Mouse (Mus musculus) kidney, postnatal 0 days (tissue): ENCODE measurements at regions not wholly inside any gene's neighbourhood (a gene's known extent, or its start where the extent isn't known, plus 50 kb on each side); places are given as distances from the start of the nearest gene placed in this dataset.
A peak's percentile ranks its signal among the peaks of the same experiment; 100 is the strongest.

ENCODE experiments used
- ATAC-seq: fragments of 200-750 bp; cut with Nextera tagmentation; replicated peaks from 2 replicates; pipeline ENCODE4 v1.8.0; 2017; ENCODE audit warnings: low read depth, moderate number of reproducible peaks, moderate TSS enrichment, moderate library complexity; ENCODE audit not compliant: low FRiP score
- DNase-seq: peaks from one replicate; pipeline ENCODE4 v3.0.0-alpha.2; 2016; ENCODE audit warnings: low spot score
- H3K27ac ChIP-seq: fragments of 300-500 bp; sonication (generic); 2 replicates; pipeline ENCODE4 v1.5.1; 2014; ENCODE audit warnings: mild to moderate bottlenecking
- H3K27me3 ChIP-seq: fragments of 300-500 bp; sonication (generic); 2 replicates; pipeline ENCODE4 v1.6.1; 2014; ENCODE audit warnings: low read length, mixed read lengths; ENCODE audit not compliant: insufficient read depth
- H3K36me3 ChIP-seq: fragments of 300-500 bp; sonication (generic); 2 replicates; pipeline ENCODE4 v1.6.1; 2014; ENCODE audit warnings: low read length, mixed read lengths; ENCODE audit not compliant: insufficient read depth
- H3K4me1 ChIP-seq: fragments of 300-500 bp; sonication (generic); replicated peaks from 2 replicates; pipeline ENCODE4 v1.6.1; 2014; ENCODE audit warnings: antibody characterized with exemption, low read length, mixed read lengths; ENCODE audit not compliant: insufficient read depth
- H3K4me2 ChIP-seq: fragments of 300-500 bp; sonication (generic); 2 replicates; pipeline ENCODE4 v1.6.1; 2014; ENCODE audit warnings: mild to moderate bottlenecking, low read length, moderate library complexity, mixed read lengths
- H3K4me3 ChIP-seq: fragments of 300-500 bp; sonication (generic); replicated peaks from 2 replicates; pipeline ENCODE4 v1.5.1; 2014; ENCODE audit warnings: low read depth, low read length
- H3K9ac ChIP-seq: fragments of 300-500 bp; sonication (generic); 2 replicates; pipeline ENCODE4 v1.6.1; 2014; ENCODE audit warnings: low read depth, low read length
- H3K9me3 ChIP-seq: fragments of 300-500 bp; sonication (generic); replicated peaks from 2 replicates; pipeline ENCODE4 v1.6.1; 2016; ENCODE audit warnings: low read length, inconsistent platforms, mixed read lengths
- CTCF ChIP-seq: IDR thresholded peaks from 2 replicates; pipeline ENCODE4 v1.5.1; 2016; ENCODE audit warnings: antibody characterized with exemption, low read depth, mild to moderate bottlenecking, moderate library complexity
- WGBS: fragments of 180-500 bp; shearing (Covaris S2); extraction: QIAGEN DNeasy Blood & Tissue Kit; methylation state at CpG from one replicate; pipeline ENCODE4 v1.1.7; 2014; 5-methylcytosine and 5-hydroxymethylcytosine counted together

GRCm38 (mm10) chr10:70725091-70725490, 69.3 kb upstream of the Phyhipl start:
- Histone ChIP-seq H3K4me2 (no peak overlapping the region), H3K27me3 (no peaks in the 10 kb centered on the region), H3K36me3 (no peaks in the 10 kb centered on the region), H3K27ac (no peak overlapping the region), H3K9ac (no peak overlapping the region), H3K4me1 (no peaks in the 10 kb centered on the region), H3K4me3 (no peak overlapping the region), H3K9me3 (no peaks in the 10 kb centered on the region)
- ATAC-seq (no peak), DNase-seq (no peak)
- no peak for TF ChIP-seq CTCF
- WGBS, result 89% methylated on average over 3 of the region's 3 CpGs

GRCm38 (mm10) chr10:70722783-70723182, 67.0 kb upstream of the Phyhipl start:
- Histone ChIP-seq H3K4me3 (no peak overlapping the region), H3K9ac (no peak overlapping the region), H3K4me2 (no peak overlapping the region), H3K36me3 (no peaks in the 10 kb centered on the region), H3K4me1 (no peaks in the 10 kb centered on the region), H3K27ac (no peak overlapping the region), H3K9me3 (no peaks in the 10 kb centered on the region), H3K27me3 (no peaks in the 10 kb centered on the region)
- WGBS, result 86% methylated on average over 2 of the region's 2 CpGs
- no peak for TF ChIP-seq CTCF
- no peak for ATAC-seq
- no peak for DNase-seq

GRCm38 (mm10) chr10:70722381-70722780, 66.6 kb upstream of the Phyhipl start:
- Histone ChIP-seq H3K36me3 (no peaks in the 10 kb centered on the region), H3K4me2 (no peak overlapping the region)
- no peak for TF ChIP-seq CTCF

GRCm38 (mm10) chr10:70717464-70717863, 61.7 kb upstream of the Phyhipl start:
- Histone ChIP-seq H3K36me3 (no peaks in the 10 kb centered on the region), H3K27ac (no peak overlapping the region), H3K4me1 (no peaks in the 10 kb centered on the region), H3K9ac (no peak overlapping the region), H3K27me3 (no peaks in the 10 kb centered on the region), H3K9me3 (no peaks in the 10 kb centered on the region), H3K4me3 (no peak overlapping the region), H3K4me2 (no peak overlapping the region)
- DNase-seq (peak; percentile 21), ATAC-seq (no peak)
- WGBS, result 15% methylated on average over 3 of the region's 8 CpGs
- no peak for TF ChIP-seq CTCF

More at GRCm38 (mm10) chr10:70722381-70722780, 66.6 kb upstream of the Phyhipl start:
- H3K27me3 ChIP-seq, result no peaks in the 10 kb centered on the region
- no peak overlapping the region for H3K4me3 ChIP-seq
- no peak overlapping the region for H3K27ac ChIP-seq
- DNase-seq (no peak), ATAC-seq (no peak)
- H3K9me3 ChIP-seq, result no peaks in the 10 kb centered on the region
- no peak overlapping the region for H3K9ac ChIP-seq
- 79% methylated on average over 5 of the region's 5 CpGs for WGBS
- H3K4me1 ChIP-seq, result no peaks in the 10 kb centered on the region

GRCm38 (mm10) chr10:70717025-70717424, 61.3 kb upstream of the Phyhipl start:
- no peaks in the 10 kb centered on the region for H3K36me3 ChIP-seq
- DNase-seq (peak; percentile 72), ATAC-seq (no peak)
- H3K9ac ChIP-seq, result no peak overlapping the region
- no peak overlapping the region for H3K4me3 ChIP-seq
- H3K9me3 ChIP-seq, result no peaks in the 10 kb centered on the region
- no peak overlapping the region for H3K27ac ChIP-seq
- WGBS, result 12% methylated on average over 6 of the region's 6 CpGs
- no peaks in the 10 kb centered on the region for H3K4me1 ChIP-seq
- TF ChIP-seq CTCF, result no peak
- no peaks in the 10 kb centered on the region for H3K27me3 ChIP-seq
- no peak overlapping the region for H3K4me2 ChIP-seq

GRCm38 (mm10) chr10:70713306-70713705, 57.5 kb upstream of the Phyhipl start:
- no peaks in the 10 kb centered on the region for H3K4me1 ChIP-seq
- TF ChIP-seq CTCF, result no peak
- H3K9ac ChIP-seq, result no peak overlapping the region
- no peaks in the 10 kb centered on the region for H3K36me3 ChIP-seq
- WGBS, result 88% methylated on average over 7 of the region's 7 CpGs
- no peak overlapping the region for H3K4me2 ChIP-seq
- no peak overlapping the region for H3K27ac ChIP-seq
- H3K27me3 ChIP-seq, result no peaks in the 10 kb centered on the region
- no peak for ATAC-seq
- no peak for DNase-seq
- no peak overlapping the region for H3K4me3 ChIP-seq
- H3K9me3 ChIP-seq, result no peaks in the 10 kb centered on the region

- TF ChIP-seq CTCF, result no peak
Observed at GRCm38 (mm10) chr10:70708806-70709205, 53.0 kb upstream of the Phyhipl start.

More at GRCm38 (mm10) chr10:70708806-70709205, 53.0 kb upstream of the Phyhipl start:
- Histone ChIP-seq H3K4me3 (no peak overlapping the region), H3K9me3 (no peaks in the 10 kb centered on the region), H3K27ac (no peak overlapping the region), H3K4me2 (no peak overlapping the region), H3K9ac (no peak overlapping the region), H3K27me3 (no peaks in the 10 kb centered on the region), H3K4me1 (no peaks in the 10 kb centered on the region), H3K36me3 (no peaks in the 10 kb centered on the region)
- WGBS, result 62% methylated on average over 3 of the region's 3 CpGs
- DNase-seq (no peak), ATAC-seq (no peak)
